Mouse (Mus musculus): ENCODE data around the gene Laptm4a. TPM values are rescaled to one million over a fixed set of nuclear protein-coding genes. Genes with fewer than 3 reads are reported as not detected.

Laptm4a gene
- total RNA-seq, 4 experiments from 2014 or later, result 509 to 681 (median 626) TPM

GRCm38 (mm10) chr12:8961607-8962316, 40.3 kb downstream of the Laptm4a start:
- peak; percentile 9 for DNase-seq

- peak; percentile 42 for DNase-seq
Observed at GRCm38 (mm10) chr12:8969828-8970227, 48.4 kb downstream of the Laptm4a start.

- DNase-seq, result peak; percentile 87
Observed at GRCm38 (mm10) chr12:8973820-8974465, 52.5 kb downstream of the Laptm4a start, which contains the start of gene Wdr35. Gene Wdr35 (plus strand): TSS chr12:8973892.

GRCm38 (mm10) chr12:8975076-8975475, 53.6 kb downstream of the Laptm4a start:
- DNase-seq, result no peak

Other genes with a start within 250 kb of the Laptm4a start
- gene Pum2, start 247.5 kb upstream of the Laptm4a start, total RNA-seq (2022), result 100 to 1,000 TPM; 152 to 158 (median 154) TPM
- 10 to 100 TPM in 2 of 4 experiments, 1 to 10 TPM in 2; 7.4 to 21.2 (median 10.8) TPM for gene Sdc1, start 150.3 kb upstream of the Laptm4a start, total RNA-seq (2022)
- not detected for gene Matn3, start 26.3 kb downstream of the Laptm4a start, total RNA-seq (2022)
- gene Wdr35, start 52.2 kb downstream of the Laptm4a start, total RNA-seq (2022), result 10 to 100 TPM; 15.6 to 30.8 (median 23.5) TPM
- 10 to 100 TPM; 11.5 to 15.7 (median 14.0) TPM for gene Ttc32, start 108.3 kb downstream of the Laptm4a start, total RNA-seq (2022)

All from adrenal gland, adult 8-10 months (tissue).